8 mouse cellular contexts compared by ENCODE assay signal in the genomic region with DNA sequence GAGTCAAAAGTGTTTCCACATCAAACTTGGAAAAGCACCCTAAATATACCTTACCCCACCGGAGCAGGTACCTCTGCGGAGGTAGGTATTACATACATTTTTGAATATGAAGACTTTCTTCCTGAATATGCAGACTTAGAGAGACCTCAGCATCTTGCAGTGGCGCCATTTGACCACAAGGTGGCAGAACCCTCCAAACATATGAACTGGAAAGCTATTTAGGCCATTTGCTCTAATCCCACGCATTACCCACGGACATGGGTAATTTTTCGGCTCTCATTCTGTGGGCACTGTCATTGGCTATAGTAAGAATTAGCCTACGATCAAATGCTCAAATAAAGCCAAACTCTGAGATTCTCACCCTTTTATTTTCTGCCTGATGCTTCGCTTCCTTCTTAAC.
DNase-seq lines count a peak whose midpoint lies in the region; ATAC-seq and TF ChIP-seq lines count a peak whose summit lies in the region.

No protein-coding gene starts in this region.

- H3K4me2 ChIP-seq in forebrain, embryonic 11.5 days (ENCODE audit: low read depth, low read length, severe bottlenecking) = peak overlapping the region; percentile 27; the same call in 1 of the 2 replicates
- H3K4me2 ChIP-seq in heart, postnatal 0 days (ENCODE audit: low read depth, low read length) = no peak overlapping the region; the same call in 1 of the 2 replicates

- no peaks in the 10 kb centered on the region; a peak in 1 of 4 replicates for H3K27me3 ChIP-seq in MEL (ENCODE audit: control insufficient read depth in 1 of 2, insufficient read depth in 2 of 2, low read length in 2 of 2)
- no peaks in the 10 kb centered on the region for H3K27me3 ChIP-seq in forebrain, embryonic 11.5 days (ENCODE audit: control insufficient read depth, insufficient read depth, low read length)
- H3K27me3 ChIP-seq in heart, postnatal 0 days (ENCODE audit: control insufficient read depth, insufficient read depth, low read length) = 0 out of 2 replicates have a peak, but pooled peaks cover 4% of the 10 kb centered on the region

- no peak overlapping the region for H3K4me3 ChIP-seq in MEL (ENCODE audit: control insufficient read depth in 1 of 2, insufficient read depth in 1 of 2, low read depth in 2 of 2, low read length in 2 of 2)
- no peak overlapping the region for H3K4me3 ChIP-seq in forebrain, embryonic 11.5 days (ENCODE audit: low read depth, low read length)
- no peak overlapping the region for H3K4me3 ChIP-seq in heart, postnatal 0 days (ENCODE audit: low read depth, low read length)

- peak; percentile 56 to 57 (median 57) for TF ChIP-seq CTCF in MEL (IDR thresholded peaks at IDR 0.05 in 2 of 3, conservative IDR thresholded peaks at IDR 0.05 in 1 of 3; ENCODE audit: control insufficient read depth in 1 of 3, insufficient read depth in 1 of 3, low read depth in 2 of 3, low read length in 3 of 3, poor library complexity in 1 of 3, severe bottlenecking in 1 of 3)
- peak; percentile 80 for TF ChIP-seq CTCF in heart, postnatal 0 days (IDR thresholded peaks at IDR 0.05; ENCODE audit: low read depth)

- no peaks in the 10 kb centered on the region for H3K36me3 ChIP-seq in MEL (ENCODE audit: control insufficient read depth in 1 of 2, insufficient read depth in 2 of 2, low read length in 2 of 2)
- no peaks in the 10 kb centered on the region for H3K36me3 ChIP-seq in forebrain, embryonic 11.5 days (ENCODE audit: control insufficient read depth, insufficient read depth, low read length)
- no peaks in the 10 kb centered on the region for H3K36me3 ChIP-seq in heart, postnatal 0 days (replicated peaks; ENCODE audit: control insufficient read depth, insufficient read depth, low read length)

- TF ChIP-seq POLR2A in MEL (IDR thresholded peaks at IDR 0.05; ENCODE audit: control insufficient read depth in 1 of 2, insufficient read depth in 1 of 2, low read depth in 1 of 2, low read length in 2 of 2, poor library complexity in 1 of 2) = no peak

- ATAC-seq in forebrain, embryonic 11.5 days (replicated peaks; ENCODE audit: low FRiP score) = no peak
- no peak for ATAC-seq in heart, postnatal 0 days (ENCODE audit: insufficient read depth, low read depth)

- TF ChIP-seq EP300 in MEL (IDR thresholded peaks at IDR 0.05; ENCODE audit: low read depth in 1 of 2, low read length in 2 of 2) = no peak
- TF ChIP-seq EP300 in heart, postnatal 0 days (IDR thresholded peaks at IDR 0.05; ENCODE audit: low read depth) = no peak

- DNase-seq in MEL (ENCODE audit: low read depth, low spot score) = peak; percentile 34
- DNase-seq in c-Kit-positive CD71-positive TER-119-negative erythroid progenitor cells, embryonic 14.5 days (ENCODE audit: low read depth) = peak; percentile 15
- DNase-seq in forebrain, embryonic 11.5 days (ENCODE audit: low spot score) = peak; percentile 83
- DNase-seq in heart, postnatal 0 days (ENCODE audit: low spot score) = peak; percentile 42
- DNase-seq in layer of hippocampus, adult 9-10 months (ENCODE audit: low spot score) = peak; percentile 74
- DNase-seq in lung, postnatal 14 days = peak; percentile 58
- peak; percentile 81 for DNase-seq in right cerebral cortex, adult 18-20 months
- DNase-seq in yolk sac, embryonic 10.5 days (ENCODE audit: low spot score) = peak; percentile 21

- WGBS in forebrain, embryonic 11.5 days = 9% methylated on average over 8 of the region's 8 CpGs
- 15% methylated on average over 8 of the region's 8 CpGs for WGBS in heart, postnatal 0 days

- no peak overlapping the region for H3K9ac ChIP-seq in MEL (ENCODE audit: control insufficient read depth, low read depth, low read length, poor library complexity, severe bottlenecking)
- no peak overlapping the region; the same call in 1 of the 2 replicates for H3K9ac ChIP-seq in forebrain, embryonic 11.5 days (ENCODE audit: low read length)
- no peak overlapping the region for H3K9ac ChIP-seq in heart, postnatal 0 days (replicated peaks; ENCODE audit: low read depth, low read length)

- no peaks in the 10 kb centered on the region for H3K9me3 ChIP-seq in MEL (replicated peaks; ENCODE audit: insufficient read depth, low read length)
- H3K9me3 ChIP-seq in forebrain, embryonic 11.5 days (ENCODE audit: control insufficient read depth, low read length) = no peaks in the 10 kb centered on the region
- H3K9me3 ChIP-seq in heart, postnatal 0 days (replicated peaks; ENCODE audit: control insufficient read depth, low read length) = no peaks in the 10 kb centered on the region

- H3K4me1 ChIP-seq in MEL (ENCODE audit: control insufficient read depth in 1 of 2, insufficient read depth in 2 of 2, low read length in 2 of 2) = no peaks in the 10 kb centered on the region
- H3K4me1 ChIP-seq in forebrain, embryonic 11.5 days (replicated peaks; ENCODE audit: control insufficient read depth, insufficient read depth, low read length) = no peaks in the 10 kb centered on the region
- no peaks in the 10 kb centered on the region for H3K4me1 ChIP-seq in heart, postnatal 0 days (ENCODE audit: control insufficient read depth, insufficient read depth)

- H3K27ac ChIP-seq in MEL (ENCODE audit: control insufficient read depth, low read depth, low read length) = no peak overlapping the region
- no peak overlapping the region for H3K27ac ChIP-seq in forebrain, embryonic 11.5 days (ENCODE audit: low read depth, low read length)
- no peak overlapping the region for H3K27ac ChIP-seq in heart, postnatal 0 days (ENCODE audit: low read depth)

- peak; percentile 36 for TF ChIP-seq RAD21 in MEL (IDR thresholded peaks at IDR 0.05; ENCODE audit: low read depth, low read length)

- no peaks in the 10 kb centered on the region for H3K79me2 ChIP-seq in MEL (ENCODE audit: control insufficient read depth, insufficient read depth, low read length, poor library complexity)

TF ChIP-seq in MEL, 35 proteins besides CTCF, POLR2A, EP300 and RAD21:
- TF ChIP-seq RCOR1 (IDR thresholded peaks at IDR 0.05; ENCODE audit: low read depth, low read length) (no peak), SMC3 (IDR thresholded peaks at IDR 0.05; ENCODE audit: low read depth, low read length) (peak; percentile 48), KAT2A (conservative IDR thresholded peaks at IDR 0.05; ENCODE audit: low read depth, low read length) (no peak), MYC (IDR thresholded peaks at IDR 0.05; ENCODE audit: low read depth, low read length) (no peak)
TF ChIP-seq in MEL: peak in this region for 1.

Comparison
In these comparisons a context has a peak if more than half of its experiments do, and no peak if none do; other contexts are left out.
1. DNase-seq: peak in every context shown above with its lines; median percentile 83 in forebrain, embryonic 11.5 days; 81 in right cerebral cortex, adult 18-20 months; 74 in layer of hippocampus, adult 9-10 months; 58 in lung, postnatal 14 days; 42 in heart, postnatal 0 days; 34 in MEL; 21 in yolk sac, embryonic 10.5 days; 15 in c-Kit-positive CD71-positive TER-119-negative erythroid progenitor cells, embryonic 14.5 days.